Mouse (Mus musculus) cerebellum, adult 2 months (tissue): ENCODE data around the gene Pramef20.

ENCODE experiments used
- CTCF ChIP-seq: fragments of 200-500 bp; IDR thresholded peaks from 2 replicates; pipeline ENCODE4 v1.5.1; 2011; ENCODE audit warnings: low read depth, mild to moderate bottlenecking, control low read depth, low read length, moderate library complexity, borderline replicate concordance; ENCODE audit not compliant: insufficient read depth
- POLR2A ChIP-seq: fragments of 200-500 bp; IDR thresholded peaks from 2 replicates; pipeline ENCODE4 v1.6.1; 2011; ENCODE audit warnings: low read length, control low read depth, borderline replicate concordance; ENCODE audit not compliant: insufficient read depth

- no peak for TF ChIP-seq CTCF
- TF ChIP-seq POLR2A = no peak
These were observed 25.0 kb upstream of the Pramef20 start for GRCm38 (mm10) chr4:144402712-144403111.
